Mouse (Mus musculus) stomach, postnatal 0 days (tissue): ENCODE data around the gene Gm9767. TPM values are rescaled to one million over a fixed set of nuclear protein-coding genes. Genes with fewer than 3 reads are reported as not detected.

Experiments used
- ATAC-seq: fragments of 200-750 bp; cut with Nextera tagmentation; 2 replicates; pipeline ENCODE4 v1.8.0; 2017; ENCODE audit not compliant: low FRiP score, low TSS enrichment
- DNase-seq: peaks from one replicate; pipeline ENCODE4 v3.0.0-alpha.2; 2016; ENCODE audit warnings: low spot score
- H3K27ac ChIP-seq: fragments of 300-500 bp; sonication (generic); replicated peaks from 2 replicates; pipeline ENCODE4 v1.5.1; 2014; ENCODE audit warnings: mild to moderate bottlenecking, control low read depth
- H3K27me3 ChIP-seq: fragments of 300-500 bp; sonication (generic); 2 replicates; pipeline ENCODE4 v1.6.1; 2014; ENCODE audit warnings: low read length; ENCODE audit not compliant: control insufficient read depth, insufficient read depth
- H3K36me3 ChIP-seq: fragments of 300-500 bp; sonication (generic); 2 replicates; pipeline ENCODE4 v1.6.1; 2014; ENCODE audit warnings: low read length, mixed read lengths; ENCODE audit not compliant: control insufficient read depth, insufficient read depth
- H3K4me1 ChIP-seq: fragments of 300-500 bp; sonication (generic); replicated peaks from 2 replicates; pipeline ENCODE4 v1.6.1; 2014; ENCODE audit warnings: antibody characterized with exemption; ENCODE audit not compliant: control insufficient read depth, insufficient read depth
- H3K4me2 ChIP-seq: fragments of 300-500 bp; sonication (generic); replicated peaks from 2 replicates; pipeline ENCODE4 v1.6.1; 2014; ENCODE audit warnings: low read depth, mild to moderate bottlenecking, control low read depth, moderate library complexity
- H3K4me3 ChIP-seq: fragments of 300-500 bp; sonication (generic); 2 replicates; pipeline ENCODE4 v1.5.1; 2014; ENCODE audit warnings: low read depth, low read length, control low read depth
- H3K9ac ChIP-seq: fragments of 300-500 bp; sonication (generic); 2 replicates; pipeline ENCODE4 v1.6.1; 2014; ENCODE audit warnings: mild to moderate bottlenecking, low read length, control low read depth, mixed read lengths
- H3K9me3 ChIP-seq: fragments of 300-500 bp; sonication (generic); 2 replicates; pipeline ENCODE4 v1.6.1; 2016; ENCODE audit warnings: low read length; ENCODE audit not compliant: control insufficient read depth
- CTCF ChIP-seq: IDR thresholded peaks from 2 replicates; pipeline ENCODE4 v1.5.1; 2016; ENCODE audit warnings: antibody characterized with exemption, low read depth, mild to moderate bottlenecking, moderate library complexity
- EP300 ChIP-seq: optimal IDR thresholded peaks from 2 replicates; pipeline ENCODE3; 2016; ENCODE audit warnings: antibody characterized with exemption
- WGBS: fragments of 180-500 bp; shearing (Covaris S2); extraction: QIAGEN DNeasy Blood & Tissue Kit; methylation state at CpG from one replicate; pipeline ENCODE4 v1.1.7; 2014; 5-methylcytosine and 5-hydroxymethylcytosine counted together
- polyA plus RNA-seq: library from polyadenylated mRNA; unstranded; fragments of >200 nt; fragmentation: Nextera tagmentation; extraction: Ambion mirVana; gene quantifications from 2 replicates; pipeline ENCODE4 v1.2.1, GENCODE M21; 2015

The Gm9767 gene
- polyA plus RNA-seq, 1 experiment from 2014 or later = 0.28 TPM

- ATAC-seq = no peak
- H3K36me3 ChIP-seq = no peaks in the 10 kb centered on the region
- no peak for TF ChIP-seq EP300
- no peak for TF ChIP-seq CTCF
- no peaks in the 10 kb centered on the region for H3K4me1 ChIP-seq
- no peak overlapping the region for H3K4me2 ChIP-seq
- no peak for DNase-seq
- H3K9me3 ChIP-seq = no peaks in the 10 kb centered on the region
- H3K9ac ChIP-seq = no peak overlapping the region
- no peaks in the 10 kb centered on the region for H3K27me3 ChIP-seq
- 85% methylated on average over 6 of the region's 6 CpGs for whole genome bisulfite sequencing
- no peak overlapping the region for H3K4me3 ChIP-seq
- H3K27ac ChIP-seq = no peak overlapping the region
These were observed 41.2 kb downstream of the Gm9767 start for GRCm38 (mm10) chr10:26119067-26119821.

- Histone ChIP-seq H3K9me3 (no peaks in the 10 kb centered on the region), H3K36me3 (no peaks in the 10 kb centered on the region), H3K4me3 (no peak overlapping the region), H3K4me1 (no peaks in the 10 kb centered on the region), H3K9ac (no peak overlapping the region), H3K4me2 (no peak overlapping the region), H3K27ac (no peak overlapping the region), H3K27me3 (no peaks in the 10 kb centered on the region)
- ATAC-seq = no peak
- TF ChIP-seq EP300 (no peak), CTCF (no peak)
- DNase-seq = no peak
- WGBS = 57% methylated on average over 1 of the region's 1 CpGs
These were observed 41.7 kb downstream of the Gm9767 start for GRCm38 (mm10) chr10:26119822-26120183.

Other genes starting within 250 kb of the Gm9767 start
- gene Tmem200a, start 797 bp downstream of the Gm9767 start, polyA plus RNA-seq = 6.8 and 7.8 TPM in 2 replicates
- not detected in 2 replicates for gene Samd3, start 151.5 kb downstream of the Gm9767 start, polyA plus RNA-seq